Mouse (Mus musculus): ENCODE data around the gene Schip1. TPM values are rescaled to one million over a fixed set of nuclear protein-coding genes. Genes with fewer than 3 reads are reported as not detected.

Schip1 gene
- total RNA-seq, 2 experiments from 2014 or later, result 19.2 to 30.0 TPM

- no peak for DNase-seq
Measured at GRCm38 (mm10) chr3:68586646-68587064, 522.1 kb downstream of the Schip1 start.

GRCm38 (mm10) chr3:68587567-68588245 lies 523.1 kb downstream of the Schip1 start:
- no peak for DNase-seq

- DNase-seq, result no peak
Measured at GRCm38 (mm10) chr3:68589220-68589840, 524.7 kb downstream of the Schip1 start.

- DNase-seq, result no peak
Measured at GRCm38 (mm10) chr3:68590436-68590835, 525.8 kb downstream of the Schip1 start.

GRCm38 (mm10) chr3:68592575-68592974 lies 528.0 kb downstream of the Schip1 start:
- DNase-seq, result no peak

- no peak for DNase-seq
Measured at GRCm38 (mm10) chr3:68593073-68593867, 528.7 kb downstream of the Schip1 start.

GRCm38 (mm10) chr3:68595316-68595925 lies 530.8 kb downstream of the Schip1 start:
- no peak for DNase-seq

- DNase-seq, result no peak
Measured at GRCm38 (mm10) chr3:68596938-68597337, 532.3 kb downstream of the Schip1 start.

GRCm38 (mm10) chr3:68602891-68603290 lies 538.3 kb downstream of the Schip1 start:
- DNase-seq, result no peak

- no peak for DNase-seq
Measured at GRCm38 (mm10) chr3:68604467-68604866, 539.9 kb downstream of the Schip1 start.

- DNase-seq, result no peak
Measured at GRCm38 (mm10) chr3:68604962-68605361, 540.4 kb downstream of the Schip1 start.

- no peak for DNase-seq
Measured at GRCm38 (mm10) chr3:68605942-68606603, 541.5 kb downstream of the Schip1 start.

GRCm38 (mm10) chr3:68606730-68607129 lies 542.1 kb downstream of the Schip1 start:
- no peak for DNase-seq

- no peak for DNase-seq
Measured at GRCm38 (mm10) chr3:68607336-68607735, 542.7 kb downstream of the Schip1 start.

GRCm38 (mm10) chr3:68608848-68609497 lies 544.4 kb downstream of the Schip1 start:
- DNase-seq, result peak; percentile 43

GRCm38 (mm10) chr3:68610011-68610410 lies 545.4 kb downstream of the Schip1 start:
- DNase-seq, result no peak

GRCm38 (mm10) chr3:68610598-68611261 lies 546.1 kb downstream of the Schip1 start:
- DNase-seq, result no peak

- DNase-seq, result no peak
Measured at GRCm38 (mm10) chr3:68615042-68615810, 550.6 kb downstream of the Schip1 start.

GRCm38 (mm10) chr3:68616363-68616762 lies 551.8 kb downstream of the Schip1 start:
- no peak for DNase-seq

- no peak for DNase-seq
Measured at GRCm38 (mm10) chr3:68617708-68618107, 553.1 kb downstream of the Schip1 start.
